Mouse (Mus musculus): ENCODE data around the gene Lpin3.

DNA sequence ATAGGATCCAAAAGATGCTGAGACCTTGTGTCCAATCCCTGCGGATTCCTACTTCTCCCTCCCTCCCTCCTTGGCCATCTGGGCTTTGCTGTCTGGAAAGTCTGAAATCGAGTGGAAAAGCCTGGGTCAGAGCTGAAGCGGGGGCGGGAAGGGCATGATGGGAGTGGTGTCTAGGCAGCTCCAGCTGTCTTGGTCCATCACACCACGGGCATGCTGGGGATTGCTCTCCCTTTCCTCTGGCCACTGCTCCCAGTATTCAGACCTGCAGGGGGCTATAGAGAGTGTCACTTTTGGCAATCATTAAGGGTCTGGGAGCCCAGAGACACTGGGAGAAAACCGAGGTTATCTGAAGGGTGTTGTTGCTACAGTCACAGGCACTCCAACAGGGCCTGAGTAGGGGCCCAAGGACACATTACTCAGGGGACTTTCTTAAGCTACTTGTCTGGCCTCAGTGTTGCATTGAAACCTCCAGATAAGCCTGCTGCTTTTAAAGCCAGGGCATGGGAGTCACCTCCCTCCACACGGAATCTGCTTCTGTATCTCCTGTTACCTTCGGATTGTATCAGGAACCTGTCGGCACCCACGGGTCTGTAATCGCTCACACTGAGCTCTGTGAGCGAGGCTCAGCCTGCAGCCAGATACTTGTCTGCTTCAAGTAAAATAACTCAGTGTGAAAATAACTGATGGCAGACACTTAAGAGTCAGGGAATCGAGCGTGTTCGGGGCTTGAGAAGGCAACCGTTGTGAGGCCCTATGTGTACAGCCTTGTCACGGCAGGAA lies 60.6 kb downstream of the Lpin3 start:
- TF ChIP-seq GATA1 (IDR thresholded peaks at IDR 0.05; ENCODE audit: borderline replicate concordance, low read length) (no peak), FLI1 (IDR thresholded peaks at IDR 0.05; ENCODE audit: low read length) (no peak)

Data from megakaryocyte, embryonic 14.5 days (primary cell).